15 mouse cellular contexts compared by ENCODE assay signal in genomic region chr10:81279496-81279895, GRCm38 (mm10). TPM values are rescaled to one million over a fixed set of nuclear protein-coding genes. Genes with fewer than 3 reads are reported as not detected.
A peak's percentile ranks its signal among the peaks of the same experiment; 100 is the strongest.
DNase-seq lines count a peak whose midpoint lies in the region; ATAC-seq and TF ChIP-seq lines count a peak whose summit lies in the region.
"Had no signal": no experiment of that assay in that cellular context is flagged by ENCODE, and none has a peak within 500 bp of the region (broad histone marks: within the 10 kb centered on the region; RNA-seq: fewer than 3 reads in every experiment).

No protein-coding gene starts in this region.

- peaks cover 57% of the 10 kb centered on the region for H3K27me3 ChIP-seq in hindbrain, embryonic 10.5 days (ENCODE audit: insufficient read depth, poor library complexity, severe bottlenecking)
- peaks cover 14% of the 10 kb centered on the region for H3K27me3 ChIP-seq in hindbrain, embryonic 14.5 days (ENCODE audit: control insufficient read depth, insufficient read depth, low read length)
- H3K27me3 ChIP-seq in E14TG2a.4 (ENCODE audit: insufficient read depth, low read length): peaks cover 40% of the 10 kb centered on the region
- H3K27me3 ChIP-seq in limb, embryonic 12.5 days: peaks cover 59% of the 10 kb centered on the region

- H3K4me2 ChIP-seq in hindbrain, embryonic 14.5 days (replicated peaks): no peak overlapping the region
- peak overlapping the region; percentile 26 for H3K4me2 ChIP-seq in limb, embryonic 12.5 days
- H3K4me2 ChIP-seq: embryonic facial prominence, embryonic 15.5 days; neural tube, embryonic 13.5 days had no signal

- TF ChIP-seq CTCF in E14TG2a.4 (conservative IDR thresholded peaks at IDR 0.05; ENCODE audit: low read length): no peak

- no peak overlapping the region for H3K27ac ChIP-seq in hindbrain, embryonic 10.5 days
- H3K27ac ChIP-seq in hindbrain, embryonic 14.5 days: no peak overlapping the region
- no peak overlapping the region for H3K27ac ChIP-seq in limb, embryonic 12.5 days
- H3K27ac ChIP-seq: embryonic facial prominence, embryonic 15.5 days; neural tube, embryonic 13.5 days had no signal

- 0 out of 2 replicates have a peak overlapping the region, but pooled peaks have one; percentile 5 for H3K4me3 ChIP-seq in hindbrain, embryonic 10.5 days
- H3K4me3 ChIP-seq in hindbrain, embryonic 14.5 days (replicated peaks; ENCODE audit: low read length): no peak overlapping the region
- peak overlapping the region; percentile 64 for H3K4me3 ChIP-seq in E14TG2a.4 (replicated peaks; ENCODE audit: low read length)
- H3K4me3 ChIP-seq in limb, embryonic 12.5 days (replicated peaks): 0 out of 2 replicates have a peak overlapping the region, but pooled peaks have one; percentile 2
- H3K4me3 ChIP-seq: embryonic facial prominence, embryonic 15.5 days; neural tube, embryonic 13.5 days had no signal

- intact Hi-C loops in left cerebral cortex, postnatal 14 days (cut with DNase I): no loop called here

- no peak for ATAC-seq in hindbrain, embryonic 14.5 days (ENCODE audit: low FRiP score)
- 0 out of 2 replicates have a peak, but pooled peaks have one; percentile 4 for ATAC-seq in limb, embryonic 12.5 days (ENCODE audit: insufficient number of reproducible peaks, insufficient read depth, low FRiP score, low TSS enrichment, low read depth)
- ATAC-seq: forebrain, embryonic 16.5 days had no signal

- H3K4me1 ChIP-seq in hindbrain, embryonic 10.5 days (replicated peaks): peaks cover 23% of the 10 kb centered on the region
- no peaks in the 10 kb centered on the region for H3K4me1 ChIP-seq in hindbrain, embryonic 14.5 days (replicated peaks; ENCODE audit: control insufficient read depth, insufficient read depth, low read length)
- H3K4me1 ChIP-seq in E14TG2a.4 (replicated peaks; ENCODE audit: low read depth, low read length): peaks cover 78% of the 10 kb centered on the region
- H3K4me1 ChIP-seq in limb, embryonic 12.5 days (replicated peaks): peaks cover 11% of the 10 kb centered on the region; the same call in 1 of the 2 replicates
- H3K4me1 ChIP-seq: neural tube, embryonic 13.5 days had no signal

- peaks cover 12% of the 10 kb centered on the region; the same call in 1 of the 2 replicates for H3K36me3 ChIP-seq in hindbrain, embryonic 10.5 days
- no peaks in the 10 kb centered on the region for H3K36me3 ChIP-seq in hindbrain, embryonic 14.5 days (replicated peaks; ENCODE audit: control insufficient read depth, insufficient read depth)
- H3K36me3 ChIP-seq in E14TG2a.4 (ENCODE audit: insufficient read depth, low read length): peaks cover 25% of the 10 kb centered on the region
- 0 out of 2 replicates have a peak, but pooled peaks cover under 1% of the 10 kb centered on the region for H3K36me3 ChIP-seq in limb, embryonic 12.5 days
- H3K36me3 ChIP-seq: embryonic facial prominence, embryonic 15.5 days; neural tube, embryonic 13.5 days had no signal

- DNase-seq in hindbrain, embryonic 10.5 days (ENCODE audit: low spot score): no peak
- no peak for DNase-seq in hindbrain, embryonic 14.5 days (ENCODE audit: low spot score)
- DNase-seq in NIH3T3 (ENCODE audit: low read depth): peak; percentile 44
- no peak for DNase-seq in left cerebral cortex, postnatal 14 days (ENCODE audit: low spot score in 2 of 2)
- no peak for DNase-seq in layer of hippocampus, adult 18-20 months (ENCODE audit: low spot score in 2 of 2)
- DNase-seq in urinary bladder, postnatal 4 days (ENCODE audit: low spot score in 2 of 2): no peak
- DNase-seq: adrenal gland, postnatal 36 days; midbrain, embryonic 14.5 days; right cerebral cortex, adult 18-20 months; thymus, postnatal 36 days had no signal

- H3K9me3 ChIP-seq in hindbrain, embryonic 10.5 days: no peaks in the 10 kb centered on the region
- H3K9me3 ChIP-seq in hindbrain, embryonic 14.5 days (ENCODE audit: control insufficient read depth, low read length): no peaks in the 10 kb centered on the region
- no peaks in the 10 kb centered on the region for H3K9me3 ChIP-seq in E14TG2a.4 (ENCODE audit: low read length)
- no peaks in the 10 kb centered on the region; the same call in 1 of the 2 replicates for H3K9me3 ChIP-seq in limb, embryonic 12.5 days
- H3K9me3 ChIP-seq: embryonic facial prominence, embryonic 15.5 days; neural tube, embryonic 13.5 days had no signal

- WGBS in hindbrain, embryonic 10.5 days: 47% methylated on average over 10 of the region's 10 CpGs
- 43% methylated on average over 10 of the region's 10 CpGs for WGBS in hindbrain, embryonic 14.5 days
- 28% methylated on average over 10 of the region's 10 CpGs for WGBS in limb, embryonic 12.5 days

- H3K9ac ChIP-seq in hindbrain, embryonic 14.5 days: no peak overlapping the region
- H3K9ac ChIP-seq in limb, embryonic 12.5 days (replicated peaks): peak overlapping the region; percentile 47; the same call in 1 of the 2 replicates
- H3K9ac ChIP-seq: embryonic facial prominence, embryonic 15.5 days; neural tube, embryonic 13.5 days had no signal

RNA-seq across cellular contexts. Expression of gene Tjp3, which starts 11.9 kb away (rescaled TPM):
- polyA plus RNA-seq in hindbrain, embryonic 10.5 days (2016; fragmentation: Nextera tagmentation; extraction: Ambion mirVana): 7.0 and 9.0 TPM in 2 replicates
- polyA plus RNA-seq in hindbrain, embryonic 14.5 days (2014; fragmentation: Nextera tagmentation; extraction: Ambion mirVana): 3.9 and 6.0 TPM in 2 replicates
- polyA plus RNA-seq in limb, embryonic 12.5 days (2016; fragmentation: Nextera tagmentation; extraction: Ambion mirVana): 3.2 and 3.6 TPM in 2 replicates
- total RNA-seq in left cerebral cortex, postnatal 14 days (2021): under 1 TPM; 0.15 to 0.47 TPM
- 1 to 10 TPM in 1 of 2 experiments, under 1 TPM in 1; 0.62 to 1.7 TPM for total RNA-seq in layer of hippocampus, adult 18-20 months (2021)

RNA-seq across cellular contexts. Expression of gene Apba3, which starts 12.7 kb away (rescaled TPM):
- 46.2 and 54.6 TPM in 2 replicates for polyA plus RNA-seq in hindbrain, embryonic 10.5 days (2016; fragmentation: Nextera tagmentation; extraction: Ambion mirVana)
- polyA plus RNA-seq in hindbrain, embryonic 14.5 days (2014; fragmentation: Nextera tagmentation; extraction: Ambion mirVana): 26.4 and 31.5 TPM in 2 replicates
- 48.8 and 53.1 TPM in 2 replicates for polyA plus RNA-seq in limb, embryonic 12.5 days (2016; fragmentation: Nextera tagmentation; extraction: Ambion mirVana)
- 10 to 100 TPM; 34.8 to 35.8 TPM for total RNA-seq in left cerebral cortex, postnatal 14 days (2021)
- 10 to 100 TPM; 39.3 to 40.9 TPM for total RNA-seq in layer of hippocampus, adult 18-20 months (2021)

RNA-seq across cellular contexts. Expression of gene Mrpl54, which starts 12.8 kb away (rescaled TPM):
- 238 and 239 TPM in 2 replicates for polyA plus RNA-seq in hindbrain, embryonic 10.5 days (2016; fragmentation: Nextera tagmentation; extraction: Ambion mirVana)
- 136 and 142 TPM in 2 replicates for polyA plus RNA-seq in hindbrain, embryonic 14.5 days (2014; fragmentation: Nextera tagmentation; extraction: Ambion mirVana)
- polyA plus RNA-seq in limb, embryonic 12.5 days (2016; fragmentation: Nextera tagmentation; extraction: Ambion mirVana): 207 and 217 TPM in 2 replicates
- 10 to 100 TPM; 39.0 to 41.4 TPM for total RNA-seq in left cerebral cortex, postnatal 14 days (2021)
- 10 to 100 TPM; 36.9 to 40.4 TPM for total RNA-seq in layer of hippocampus, adult 18-20 months (2021)

RNA-seq across cellular contexts. Expression of gene Pip5k1c, which starts 13.3 kb away (rescaled TPM):
- 62.1 and 78.5 TPM in 2 replicates for polyA plus RNA-seq in hindbrain, embryonic 10.5 days (2016; fragmentation: Nextera tagmentation; extraction: Ambion mirVana)
- 137 and 151 TPM in 2 replicates for polyA plus RNA-seq in hindbrain, embryonic 14.5 days (2014; fragmentation: Nextera tagmentation; extraction: Ambion mirVana)
- 63.9 and 68.5 TPM in 2 replicates for polyA plus RNA-seq in limb, embryonic 12.5 days (2016; fragmentation: Nextera tagmentation; extraction: Ambion mirVana)
- 100 to 1,000 TPM; 391 to 396 TPM for total RNA-seq in left cerebral cortex, postnatal 14 days (2021)
- total RNA-seq in layer of hippocampus, adult 18-20 months (2021): 100 to 1,000 TPM; 303 to 304 TPM

RNA-seq across cellular contexts. Expression of gene Matk, which starts 26.8 kb away (rescaled TPM):
- 3.9 and 4.9 TPM in 2 replicates for polyA plus RNA-seq in hindbrain, embryonic 10.5 days (2016; fragmentation: Nextera tagmentation; extraction: Ambion mirVana)
- 30.2 and 37.0 TPM in 2 replicates for polyA plus RNA-seq in hindbrain, embryonic 14.5 days (2014; fragmentation: Nextera tagmentation; extraction: Ambion mirVana)
- 4.2 and 4.9 TPM in 2 replicates for polyA plus RNA-seq in limb, embryonic 12.5 days (2016; fragmentation: Nextera tagmentation; extraction: Ambion mirVana)
- total RNA-seq in left cerebral cortex, postnatal 14 days (2021): 100 to 1,000 TPM; 226 to 227 TPM
- 100 to 1,000 TPM; 204 to 214 TPM for total RNA-seq in layer of hippocampus, adult 18-20 months (2021)
